Mouse (Mus musculus) lung, embryonic 14.5 days (tissue): Measurements from ENCODE around the gene Cir1. TPM values are rescaled to one million over a fixed set of nuclear protein-coding genes. Genes with fewer than 3 reads are reported as not detected.

Experiments used
- ATAC-seq: fragments of 200-750 bp; cut with Nextera tagmentation; 2 replicates; pipeline ENCODE4 v1.8.0; 2017; ENCODE audit warnings: mild to moderate bottlenecking, moderate TSS enrichment, moderate library complexity; ENCODE audit not compliant: insufficient read depth
- DNase-seq: peaks from one replicate; pipeline ENCODE4 v3.0.0-alpha.2; 2015
- H3K27ac ChIP-seq: fragments of 300-500 bp; sonication (generic); 2 replicates; pipeline ENCODE4 v1.5.1; 2014; ENCODE audit warnings: low read depth, mild to moderate bottlenecking, moderate library complexity
- H3K27me3 ChIP-seq: fragments of 300-500 bp; sonication (generic); 2 replicates; pipeline ENCODE4 v1.6.1; 2014; ENCODE audit warnings: low read length, control low read depth; ENCODE audit not compliant: insufficient read depth
- H3K36me3 ChIP-seq: fragments of 300-500 bp; sonication (generic); 2 replicates; pipeline ENCODE4 v1.6.1; 2014; ENCODE audit warnings: control low read depth; ENCODE audit not compliant: insufficient read depth
- H3K4me1 ChIP-seq: fragments of 300-500 bp; sonication (generic); 2 replicates; pipeline ENCODE4 v1.6.1; 2014; ENCODE audit warnings: antibody characterized with exemption, control low read depth; ENCODE audit not compliant: insufficient read depth
- H3K4me2 ChIP-seq: fragments of 300-500 bp; sonication (generic); 2 replicates; pipeline ENCODE4 v1.6.1; 2014; ENCODE audit warnings: mild to moderate bottlenecking
- H3K4me3 ChIP-seq: fragments of 300-500 bp; sonication (generic); 2 replicates; pipeline ENCODE4 v1.5.1; 2014; ENCODE audit warnings: low read depth, low read length
- H3K9ac ChIP-seq: fragments of 300-500 bp; sonication (generic); 2 replicates; pipeline ENCODE4 v1.6.1; 2014
- H3K9me3 ChIP-seq: fragments of 300-500 bp; sonication (generic); 2 replicates; pipeline ENCODE4 v1.6.1; 2016; ENCODE audit warnings: low read depth, low read length, control low read depth
- CTCF ChIP-seq: IDR thresholded peaks from 2 replicates; pipeline ENCODE4 v1.5.1; 2016; ENCODE audit warnings: antibody characterized with exemption, low read depth
- WGBS: fragments of 180-500 bp; shearing (Covaris S2); extraction: QIAGEN DNeasy Blood & Tissue Kit; methylation state at CpG from one replicate; pipeline ENCODE4 v1.1.7; 2014; 5-methylcytosine and 5-hydroxymethylcytosine counted together
- polyA plus RNA-seq: library from polyadenylated mRNA; unstranded; fragments of >200 nt; fragmentation: Nextera tagmentation; extraction: Ambion mirVana; gene quantifications from 2 replicates; pipeline ENCODE4 v1.2.1, GENCODE M21; 2014

The Cir1 gene
- polyA plus RNA-seq, 1 experiment from 2014 or later = 20.9 TPM

DNA sequence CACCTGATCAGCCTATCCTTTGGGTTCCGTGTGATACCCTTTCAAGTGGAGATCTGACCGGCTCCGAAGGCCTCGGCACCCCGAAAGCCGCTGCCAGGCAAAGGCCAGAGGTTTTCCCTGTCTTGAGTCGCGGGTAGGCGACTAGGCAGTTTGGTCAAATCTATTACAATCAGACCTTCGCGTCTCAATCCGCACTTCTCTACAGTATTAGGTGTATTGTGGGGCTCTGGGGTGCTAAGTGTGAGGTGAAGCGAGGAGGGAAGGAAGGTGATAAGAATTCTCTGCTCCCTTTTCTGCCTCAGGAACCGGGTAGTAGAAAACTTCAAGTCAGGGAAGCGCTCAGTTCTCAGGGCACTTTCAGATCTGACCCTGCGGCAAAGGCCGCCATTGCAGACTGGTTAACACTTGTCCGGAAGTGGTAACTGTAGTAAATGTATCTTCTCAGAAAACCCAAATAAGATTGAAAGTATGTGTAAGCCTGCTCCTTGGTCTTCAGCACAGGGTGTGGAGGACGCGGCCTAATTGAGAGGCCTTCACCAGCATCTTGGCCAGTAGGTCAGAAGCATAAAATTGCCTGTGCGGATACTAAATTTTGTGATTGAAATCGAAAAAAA is 31.3 kb downstream of the Cir1 start:
- Histone ChIP-seq H3K4me2 (peak overlapping the region; percentile 3; the same call in 1 of the 2 replicates), H3K36me3 (peaks cover 4% of the 10 kb centered on the region; the same call in 1 of the 2 replicates), H3K27ac (no peak overlapping the region), H3K9me3 (no peaks in the 10 kb centered on the region), H3K27me3 (peaks cover 59% of the 10 kb centered on the region), H3K9ac (no peak overlapping the region), H3K4me3 (peak overlapping the region; percentile 9; the same call in 1 of the 2 replicates), H3K4me1 (no peaks in the 10 kb centered on the region)
- TF ChIP-seq CTCF = no peak
- ATAC-seq (no peak), DNase-seq (peak; percentile 13)
- 14% methylated on average over 22 of the region's 22 CpGs for WGBS

DNA sequence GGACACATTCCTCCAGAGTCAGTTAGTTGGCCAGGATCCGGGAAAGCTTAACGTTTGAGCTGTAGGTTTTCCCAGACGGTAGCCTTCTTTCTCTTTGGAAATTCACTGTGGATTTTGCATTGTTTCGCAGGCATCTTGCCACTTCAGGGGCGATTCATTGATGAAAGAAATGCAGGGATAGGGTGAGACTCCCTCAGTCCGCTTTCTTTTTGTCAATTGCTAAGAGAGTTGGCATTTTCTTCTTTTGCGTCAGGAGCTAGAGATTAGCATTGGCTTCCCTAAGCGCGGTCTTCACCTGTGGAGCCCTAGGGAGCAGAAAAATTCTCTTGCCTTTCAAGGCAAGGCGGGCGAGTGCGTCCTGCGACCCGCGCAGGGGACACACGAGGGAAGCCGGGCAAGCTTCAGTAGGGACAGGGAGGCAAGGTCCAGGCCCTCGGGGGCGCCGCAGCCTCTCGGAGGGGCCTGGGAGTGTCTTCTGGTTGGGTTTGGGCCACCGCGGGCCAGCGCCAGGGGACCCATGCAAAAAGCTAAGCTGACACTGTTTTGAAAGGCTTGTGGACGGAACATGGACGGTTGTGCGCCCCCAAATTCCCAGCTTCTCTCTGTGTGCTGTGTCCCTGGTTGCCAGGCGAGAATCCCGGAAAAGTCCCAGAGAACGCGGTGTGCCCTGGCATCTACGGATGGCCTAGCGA is 32.0 kb downstream of the Cir1 start:
- Histone ChIP-seq H3K9me3 (no peaks in the 10 kb centered on the region), H3K9ac (no peak overlapping the region), H3K4me2 (peak overlapping the region; percentile 3; the same call in 1 of the 2 replicates), H3K4me1 (no peaks in the 10 kb centered on the region), H3K27me3 (peaks cover 65% of the 10 kb centered on the region), H3K4me3 (peak overlapping the region; percentile 9; the same call in 1 of the 2 replicates), H3K27ac (no peak overlapping the region), H3K36me3 (peaks cover 4% of the 10 kb centered on the region; the same call in 1 of the 2 replicates)
- WGBS = 2% methylated on average over 33 of the region's 33 CpGs
- no peak for TF ChIP-seq CTCF
- peak; percentile 24 for DNase-seq
- no peak for ATAC-seq

DNA sequence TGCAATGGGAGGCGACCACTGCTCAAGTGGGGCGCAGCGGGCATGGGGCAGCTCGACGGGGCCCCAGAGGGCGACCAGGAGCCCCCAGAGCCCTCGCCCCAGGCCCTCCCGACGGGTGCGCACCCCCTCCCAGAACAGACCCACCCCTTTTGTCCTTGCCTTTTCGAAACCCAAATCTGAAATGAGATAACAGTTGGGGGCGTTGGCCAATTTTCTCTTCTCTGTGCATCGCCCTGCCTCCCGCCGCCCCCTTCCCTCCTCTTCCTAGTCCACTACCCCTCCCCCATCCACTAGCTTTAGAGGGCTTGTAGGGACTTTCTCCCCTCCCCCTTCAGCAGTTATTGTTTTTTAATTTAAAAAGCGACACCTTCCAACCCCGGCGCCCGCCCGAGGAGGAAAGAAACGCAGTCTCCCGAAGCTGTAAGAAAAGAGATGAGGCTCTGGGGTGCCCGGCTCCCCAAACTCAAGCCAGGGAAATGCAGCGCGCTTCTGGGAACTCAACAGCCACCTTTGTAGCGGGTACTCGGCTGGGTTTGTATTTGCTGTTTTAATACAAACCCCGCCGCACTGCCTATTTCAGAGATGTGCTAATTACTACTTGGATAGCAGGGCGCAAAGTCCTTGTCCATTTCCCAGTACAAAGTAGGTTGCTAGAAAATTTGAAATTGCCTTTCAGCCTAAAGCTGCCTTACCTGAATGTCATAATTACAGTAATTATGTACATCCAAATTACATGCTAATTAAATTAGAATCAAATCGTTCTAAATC is 33.0 kb downstream of the Cir1 start:
- Histone ChIP-seq H3K4me2 (peak overlapping the region; percentile 30; the same call in 1 of the 2 replicates), H3K9me3 (no peaks in the 10 kb centered on the region), H3K36me3 (no peaks in the 10 kb centered on the region), H3K4me3 (peak overlapping the region; percentile 6; the same call in 1 of the 2 replicates), H3K9ac (no peak overlapping the region), H3K27ac (no peak overlapping the region), H3K27me3 (peaks cover 69% of the 10 kb centered on the region), H3K4me1 (no peaks in the 10 kb centered on the region)
- ATAC-seq = no peak
- 2% methylated on average over 30 of the region's 31 CpGs for WGBS
- DNase-seq = peak; percentile 16
- TF ChIP-seq CTCF = no peak

DNA sequence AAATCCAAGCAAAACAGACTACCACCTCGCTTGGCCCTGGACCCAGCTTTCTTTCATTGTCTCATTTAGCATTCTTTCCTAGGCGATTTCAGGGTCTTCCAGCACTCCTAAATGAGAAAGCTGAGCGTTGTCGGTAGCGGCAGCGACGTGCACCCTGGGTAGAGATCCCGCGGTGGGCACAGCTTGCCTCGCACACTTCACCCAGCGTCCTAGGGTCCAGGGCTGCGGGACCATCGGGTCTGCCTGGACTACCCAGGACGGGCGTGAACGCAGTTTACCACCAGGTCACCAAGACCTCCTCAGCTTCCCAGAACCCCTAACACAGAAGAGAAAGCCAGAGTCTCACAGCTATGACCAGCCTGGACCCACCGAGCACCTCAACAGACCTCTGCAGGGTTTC is 33.6 kb downstream of the Cir1 start:
- no peak for TF ChIP-seq CTCF
- H3K9ac ChIP-seq = no peak overlapping the region
- ATAC-seq = peak; percentile 59; the same call in 1 of the 2 replicates
- 1% methylated on average over 17 of the region's 17 CpGs for WGBS
- H3K27me3 ChIP-seq = peaks cover 75% of the 10 kb centered on the region
- peak overlapping the region; percentile 30 for H3K4me2 ChIP-seq
- no peaks in the 10 kb centered on the region for H3K36me3 ChIP-seq
- no peak overlapping the region for H3K27ac ChIP-seq
- no peaks in the 10 kb centered on the region for H3K9me3 ChIP-seq
- no peaks in the 10 kb centered on the region for H3K4me1 ChIP-seq
- no peak for DNase-seq
- peak overlapping the region; percentile 6; the same call in 1 of the 2 replicates for H3K4me3 ChIP-seq

DNA sequence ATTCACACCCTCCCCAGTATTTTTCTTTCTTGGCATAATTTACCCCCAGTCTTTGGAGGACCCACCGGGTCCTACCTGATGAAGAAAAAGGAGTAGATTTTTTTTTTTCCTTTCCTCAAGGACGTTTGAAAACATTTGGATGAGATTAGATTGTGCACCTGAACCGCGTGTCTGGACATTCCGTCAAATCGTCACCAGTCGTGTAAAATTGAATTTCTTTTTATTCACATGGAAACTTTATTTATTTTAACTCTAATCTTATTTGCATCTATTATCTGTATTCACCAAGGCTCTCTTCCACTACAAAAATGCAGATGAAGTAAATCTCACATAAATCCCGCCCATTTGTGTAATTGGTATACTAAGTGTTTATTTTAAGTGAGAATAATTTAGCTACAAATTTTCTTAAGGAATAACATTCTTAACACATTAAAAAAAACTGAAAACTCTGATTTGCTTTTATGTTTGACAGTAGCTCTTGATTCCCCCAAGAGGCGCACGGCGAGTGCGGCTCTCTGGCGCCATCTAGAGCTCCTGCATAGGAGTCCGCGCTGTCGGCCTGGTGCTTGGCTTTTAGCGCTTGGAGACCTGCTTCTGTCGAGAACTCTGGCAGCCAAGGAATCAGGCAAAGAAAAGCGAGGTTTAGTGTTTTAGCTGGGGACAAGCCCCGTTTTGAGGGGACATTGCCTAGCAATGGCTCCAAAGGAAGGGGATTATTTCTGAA is 34.2 kb downstream of the Cir1 start:
- Histone ChIP-seq H3K4me3 (peak overlapping the region; percentile 6; the same call in 1 of the 2 replicates), H3K9me3 (no peaks in the 10 kb centered on the region), H3K36me3 (no peaks in the 10 kb centered on the region), H3K27me3 (peaks cover 80% of the 10 kb centered on the region), H3K27ac (no peak overlapping the region), H3K4me2 (peak overlapping the region; percentile 30), H3K4me1 (0 out of 2 replicates have a peak, but pooled peaks cover under 1% of the 10 kb centered on the region), H3K9ac (no peak overlapping the region)
- ATAC-seq (0 out of 2 replicates have a peak, but pooled peaks have one; percentile 50), DNase-seq (peak; percentile 98)
- WGBS = 3% methylated on average over 20 of the region's 20 CpGs
- peak; percentile 93 for TF ChIP-seq CTCF

DNA sequence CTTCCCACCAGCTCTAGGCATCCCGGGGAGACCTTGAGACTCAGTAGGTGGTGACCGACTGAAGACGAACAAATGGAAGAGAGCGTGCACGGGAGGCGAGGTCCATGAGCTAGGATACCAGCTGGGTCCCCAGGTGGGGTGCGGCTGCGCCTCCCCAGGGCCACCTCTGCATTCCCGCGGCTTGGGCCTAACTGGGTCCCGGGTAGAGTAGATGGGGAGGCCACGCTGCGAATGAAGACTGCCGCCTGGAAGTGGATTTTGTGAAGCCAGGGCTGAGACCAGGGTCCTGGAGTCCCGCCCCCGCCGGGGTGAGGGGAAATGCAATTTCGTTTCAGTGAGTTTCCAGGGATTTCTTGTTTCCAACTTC is 34.8 kb downstream of the Cir1 start:
- DNase-seq = peak; percentile 24
- no peak overlapping the region for H3K9ac ChIP-seq
- no peak overlapping the region for H3K4me2 ChIP-seq
- no peak for TF ChIP-seq CTCF
- ATAC-seq = no peak
- H3K4me3 ChIP-seq = no peak overlapping the region
- H3K9me3 ChIP-seq = no peaks in the 10 kb centered on the region
- H3K36me3 ChIP-seq = no peaks in the 10 kb centered on the region
- H3K27ac ChIP-seq = no peak overlapping the region
- under 1% methylated on average over 18 of the region's 18 CpGs for WGBS
- peaks cover 86% of the 10 kb centered on the region for H3K27me3 ChIP-seq
- H3K4me1 ChIP-seq = 0 out of 2 replicates have a peak, but pooled peaks cover 4% of the 10 kb centered on the region
